Mouse (Mus musculus): ENCODE data around the gene Snx17. TPM values are rescaled to one million over a fixed set of nuclear protein-coding genes. Genes with fewer than 3 reads are reported as not detected.

The Snx17 gene
- 100 to 1,000 TPM in 2 of 3 experiments, 10 to 100 TPM in 1; 96.4 to 122 (median 119) TPM for polyA plus RNA-seq (2017; shearing (Covaris generic))

DNA sequence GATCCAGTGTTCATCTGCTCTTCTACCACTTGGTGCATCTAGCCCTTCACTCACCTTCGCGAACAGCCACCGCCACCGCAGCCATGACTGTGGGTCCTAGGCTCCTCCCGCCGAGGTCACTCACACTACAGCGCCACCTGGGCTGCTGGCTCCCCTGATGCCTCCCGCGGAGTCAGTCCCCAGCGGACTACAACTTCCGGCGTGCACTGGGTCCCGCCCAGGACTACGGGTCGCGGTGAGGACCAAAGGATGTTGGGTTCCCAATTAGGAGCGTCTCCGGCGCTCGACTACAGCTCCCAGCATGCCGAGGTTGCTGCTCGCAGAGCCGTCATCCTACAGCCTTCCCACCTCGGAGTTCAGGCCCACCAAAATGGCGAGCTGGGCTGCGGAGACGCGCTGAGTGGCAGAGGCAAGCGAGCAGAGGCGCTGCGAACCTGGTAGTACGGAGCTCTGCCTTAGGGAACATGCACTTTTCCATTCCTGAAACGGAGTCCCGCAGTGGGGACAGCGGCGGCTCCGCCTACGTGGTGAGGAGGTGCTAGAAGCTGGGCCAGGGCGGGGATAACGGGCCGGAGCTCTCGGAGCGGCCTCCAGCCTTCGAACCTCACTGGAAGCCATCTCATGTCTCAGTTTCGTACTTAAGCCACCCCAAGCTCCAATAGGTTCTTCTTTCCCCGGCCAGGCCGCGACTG lies at the start of gene Snx17, which contains the start of gene Eif2b4:
Gene Snx17 (plus strand): TSS at position 289 of the 692 bp plus-strand sequence.
Gene Eif2b4 (minus strand): TSS at position 492 of the 692 bp plus-strand sequence.
- peak; percentile 92 for ATAC-seq

DNA sequence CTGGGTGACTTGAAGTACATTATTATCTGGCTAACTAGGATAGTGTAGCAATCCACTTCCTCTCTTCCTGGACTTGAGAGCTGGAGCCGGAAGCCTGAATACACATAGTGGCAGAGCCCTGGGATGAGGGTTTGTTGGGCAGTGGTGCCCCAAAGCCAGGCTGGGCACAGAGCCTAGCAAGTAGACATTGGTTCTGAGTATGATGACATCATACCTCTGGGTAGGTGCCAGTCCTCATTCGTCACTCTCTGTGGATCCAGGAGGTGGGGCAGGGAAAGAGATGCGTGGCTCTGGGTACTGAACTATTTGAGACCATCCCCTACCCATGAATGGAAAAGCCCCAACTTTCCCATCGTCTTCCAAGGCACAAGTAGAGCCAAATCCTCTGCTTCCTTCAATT lies 43.2 kb upstream of the Snx17 start:
- ATAC-seq: no peak

DNA sequence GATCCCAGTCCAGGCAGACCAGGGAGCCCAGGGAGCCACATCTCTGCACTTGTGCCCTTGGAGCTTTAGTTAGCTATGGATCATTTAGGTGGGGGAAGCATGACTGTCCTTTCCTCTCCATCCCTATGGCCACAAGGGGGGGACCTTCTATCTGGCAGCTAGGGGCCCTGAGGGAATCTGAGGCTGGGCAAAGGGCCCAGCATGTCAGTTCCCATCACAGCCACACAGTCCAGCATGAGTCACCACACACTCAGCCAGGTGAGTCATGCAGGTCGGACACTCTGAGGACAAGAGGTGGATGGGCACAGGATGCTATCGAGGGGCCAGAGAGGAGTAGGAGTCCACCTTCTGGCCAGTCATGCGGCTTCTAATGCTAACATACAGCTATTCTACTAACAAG lies 41.3 kb upstream of the Snx17 start:
- no peak for ATAC-seq

DNA sequence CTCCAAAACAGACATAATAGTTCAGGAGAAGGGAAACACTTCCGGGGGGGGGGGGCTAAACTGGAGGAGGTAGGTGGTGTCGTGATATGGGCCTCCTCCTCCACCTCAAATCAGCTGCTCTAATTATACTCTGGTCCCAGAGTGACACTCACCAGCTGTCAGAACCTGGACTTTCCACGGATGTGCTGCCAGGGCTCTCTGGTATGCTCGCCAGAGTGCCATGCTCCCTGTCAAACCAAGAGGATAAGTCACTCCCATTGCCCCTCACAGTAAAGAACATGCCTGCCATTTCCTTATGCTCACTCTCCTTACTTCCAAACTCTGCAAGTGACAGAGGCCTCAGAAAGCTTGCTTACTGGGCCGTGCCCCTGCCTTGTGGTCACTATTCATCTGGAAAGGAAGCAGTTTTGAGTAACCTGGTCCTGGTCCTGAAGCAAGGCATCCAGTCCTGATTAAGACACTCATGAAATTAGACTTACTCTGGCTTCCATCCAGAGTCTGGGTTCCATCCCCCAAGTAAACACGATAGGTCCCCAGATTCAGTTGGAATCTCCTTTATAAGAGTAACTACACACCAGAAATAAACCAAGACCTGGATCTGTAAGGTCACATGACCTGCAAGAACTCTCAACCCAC lies 39.4 kb upstream of the Snx17 start:
- ATAC-seq: no peak

DNA sequence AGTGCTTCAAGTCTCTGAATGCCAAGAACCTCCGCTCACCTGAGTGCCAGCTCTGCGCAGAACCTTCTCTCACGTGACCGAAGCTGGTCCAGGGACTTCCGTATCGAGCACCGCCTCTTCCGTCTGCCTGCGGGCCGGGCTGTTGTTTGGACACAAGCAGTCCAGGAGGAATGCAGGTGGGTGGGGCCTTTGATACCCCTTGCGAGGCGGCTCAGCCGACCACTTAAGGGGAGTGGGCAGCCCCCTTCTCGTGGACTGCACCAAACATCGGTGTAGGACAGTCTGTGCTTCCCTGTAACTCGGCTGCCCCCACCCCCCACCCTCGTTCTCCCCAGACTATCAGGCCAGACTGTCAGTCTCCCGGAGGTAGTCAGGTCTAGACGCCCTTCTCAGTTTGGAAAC lies 38.9 kb upstream of the Snx17 start, which contains the start of gene Mpv17:
Gene Mpv17 (minus strand): TSS at position 100 of the 402 bp plus-strand sequence.
- peak; percentile 97 for ATAC-seq

DNA sequence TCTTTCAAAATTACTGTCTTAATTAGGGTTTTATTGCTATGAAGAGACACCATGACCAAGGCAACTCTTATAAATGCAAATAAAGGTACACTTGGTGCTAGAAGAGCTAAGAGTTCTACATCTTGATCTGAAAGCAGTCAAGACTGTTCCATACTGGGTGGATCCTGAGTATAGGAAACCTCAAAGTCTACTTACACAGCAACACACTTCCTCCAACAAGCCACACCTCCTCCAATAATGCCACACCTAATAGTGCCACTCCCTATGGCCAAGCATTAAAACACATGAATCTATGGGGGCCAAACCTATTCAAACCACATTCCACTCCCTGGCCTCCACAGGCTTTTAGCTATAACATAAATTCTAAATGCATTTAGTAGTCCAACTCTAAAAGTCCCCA lies 30.6 kb upstream of the Snx17 start:
- no peak for ATAC-seq

DNA sequence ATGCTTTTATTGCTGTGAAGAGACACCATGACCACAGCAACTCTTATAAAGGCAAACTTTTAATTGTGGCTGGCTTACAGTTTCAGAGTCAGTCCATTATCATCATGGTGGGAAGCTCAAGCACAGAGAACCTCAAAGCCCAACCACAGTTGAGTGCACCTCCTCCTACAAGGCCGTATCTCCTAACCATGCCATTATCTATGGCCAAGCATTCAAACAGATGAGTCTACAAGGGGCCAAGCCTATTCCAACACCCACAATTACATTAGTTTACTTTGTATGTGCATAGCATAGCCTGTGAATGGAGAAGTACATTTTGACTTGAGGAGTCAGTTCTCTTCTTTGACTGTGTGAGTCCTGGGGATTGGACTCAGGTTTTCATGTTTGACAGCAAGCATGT lies 28.1 kb upstream of the Snx17 start:
- no peak for ATAC-seq

DNA sequence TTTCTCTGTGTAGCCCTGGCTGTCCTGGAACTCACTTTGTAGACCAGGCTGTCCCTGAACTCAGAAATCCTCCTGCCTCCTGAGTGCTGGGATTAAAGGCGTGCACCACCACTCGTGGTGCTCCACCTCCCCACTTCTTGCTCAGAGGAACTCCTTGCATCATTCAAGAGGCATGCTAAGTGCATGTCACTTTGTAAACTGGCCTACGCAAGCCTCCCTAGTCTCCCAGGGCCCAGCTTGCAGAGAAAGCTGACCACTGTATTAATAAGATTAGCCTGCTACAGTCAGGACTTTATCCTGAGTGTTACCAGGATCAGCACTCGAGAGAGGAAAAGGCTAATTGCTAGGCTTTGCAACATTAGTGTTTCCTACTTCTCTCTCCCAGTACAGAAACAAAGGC lies 24.4 kb upstream of the Snx17 start:
- no peak for ATAC-seq

DNA sequence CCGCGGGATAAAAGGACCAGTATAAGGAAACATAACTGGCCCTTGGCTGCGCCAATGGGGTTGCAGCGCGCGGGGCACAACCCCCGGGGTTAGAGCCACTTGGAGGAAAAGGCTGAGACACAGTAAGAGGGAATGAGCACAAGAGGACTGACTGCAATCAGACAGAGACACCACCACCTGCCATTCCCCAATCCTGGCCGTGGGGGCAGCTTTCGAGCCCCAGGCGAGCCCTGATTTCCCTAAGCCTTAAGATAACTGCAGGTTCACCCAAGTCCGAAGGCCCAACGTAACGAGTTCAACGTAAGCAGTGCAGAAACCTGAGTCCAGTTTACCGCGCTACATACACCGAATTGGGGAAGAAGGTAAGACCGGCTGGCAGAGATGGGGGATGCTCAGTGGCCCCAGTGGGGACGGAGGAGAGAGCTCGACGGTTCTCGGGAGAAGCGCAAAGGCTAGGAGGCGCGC lies 13.7 kb upstream of the Snx17 start:
- peak; percentile 20 for ATAC-seq

DNA sequence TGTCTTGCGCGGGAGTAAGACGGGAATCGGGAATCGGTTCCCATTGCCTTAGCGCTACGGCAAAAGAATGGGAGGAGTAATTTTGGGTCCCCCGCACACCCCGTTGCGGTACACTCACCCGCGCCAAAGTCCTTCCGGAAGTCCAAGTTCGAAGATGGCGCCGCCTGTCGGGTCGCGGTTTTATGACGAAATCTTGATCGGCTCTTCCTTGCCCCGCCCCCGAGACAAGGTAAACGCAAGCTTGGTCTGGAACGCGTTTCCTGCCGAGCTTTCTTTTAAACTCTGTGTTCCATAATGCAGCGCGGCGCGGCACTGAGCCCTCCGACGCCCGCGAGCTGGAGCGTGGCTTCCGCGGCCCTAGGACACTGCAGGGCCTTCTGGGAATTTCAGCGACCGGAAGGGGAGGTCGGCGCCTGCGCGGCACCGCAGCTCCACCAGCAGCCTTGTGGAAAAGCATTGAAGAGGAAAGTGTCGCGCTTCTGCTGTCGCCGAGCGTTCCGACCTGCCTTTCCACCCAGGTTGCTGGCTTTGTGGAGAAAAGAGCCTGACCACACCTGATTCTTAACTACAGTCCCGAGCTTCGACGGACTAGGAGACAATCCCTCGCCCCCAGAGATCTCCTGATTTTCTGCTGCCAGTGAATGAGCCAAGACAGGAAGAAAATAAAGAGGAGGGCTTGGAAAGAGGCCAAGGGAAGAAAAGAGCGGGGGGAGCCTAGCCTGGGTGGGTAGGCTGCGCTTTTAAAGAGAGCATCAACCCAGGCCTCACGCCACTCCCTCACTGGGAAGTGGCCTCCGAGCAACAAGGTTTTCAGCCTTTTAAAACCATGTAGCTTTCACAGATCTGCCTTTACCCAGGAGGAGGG lies 13.0 kb upstream of the Snx17 start, which contains the start of the genes Gm29609 and Gtf3c2:
Gene Gm29609 (minus strand): TSS at position 146 of the 865 bp plus-strand sequence.
Gene Gtf3c2 (minus strand): TSS at position 379 of the 865 bp plus-strand sequence.
- ATAC-seq: peak; percentile 94

DNA sequence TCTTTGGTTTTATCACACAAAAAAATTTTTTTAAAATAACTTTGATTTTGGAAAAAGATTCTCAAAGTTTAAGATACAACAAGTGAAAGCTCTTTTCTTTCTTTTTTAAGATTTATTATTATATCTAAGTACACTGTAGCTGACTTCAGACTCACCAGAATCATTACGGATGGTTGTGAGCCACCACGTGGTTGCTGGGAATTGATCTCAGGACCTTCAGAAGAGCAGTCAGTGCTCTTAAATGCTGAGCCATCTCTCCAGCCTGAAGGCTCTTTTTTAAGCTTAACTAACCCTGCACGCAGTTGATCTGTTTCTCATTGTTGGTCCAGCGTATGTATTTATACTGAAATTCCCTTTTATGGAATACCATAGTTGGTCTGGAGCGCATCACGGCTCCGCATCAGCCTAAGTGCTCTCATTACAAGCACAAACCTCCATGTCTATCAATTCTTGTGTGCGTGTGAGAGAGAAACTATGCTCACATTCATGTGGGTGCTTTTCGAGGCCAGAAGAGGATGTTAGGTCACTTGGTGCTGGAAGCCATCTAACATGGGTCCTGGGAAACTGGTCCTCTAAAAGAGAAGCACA lies 11.8 kb upstream of the Snx17 start:
- no peak for ATAC-seq

DNA sequence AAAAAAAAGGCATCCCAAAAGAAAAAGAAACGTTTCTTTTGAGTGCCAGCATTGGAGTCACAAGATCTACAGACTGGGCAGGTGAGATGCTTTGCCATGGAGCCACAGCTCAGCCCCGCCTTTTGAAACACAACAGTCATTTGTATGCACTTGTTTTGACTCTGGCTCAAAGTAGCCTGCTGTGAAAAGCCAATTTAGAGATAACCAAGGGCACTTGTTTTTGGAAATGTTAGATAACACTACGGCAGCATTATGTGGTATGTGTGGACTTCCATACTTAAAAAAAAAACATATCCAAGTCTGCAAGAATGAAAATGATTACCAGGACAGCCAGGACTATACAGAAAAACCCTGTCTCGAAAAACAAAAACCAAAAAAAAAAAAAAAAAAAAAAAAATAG lies 9.3 kb upstream of the Snx17 start:
- no peak for ATAC-seq

DNA sequence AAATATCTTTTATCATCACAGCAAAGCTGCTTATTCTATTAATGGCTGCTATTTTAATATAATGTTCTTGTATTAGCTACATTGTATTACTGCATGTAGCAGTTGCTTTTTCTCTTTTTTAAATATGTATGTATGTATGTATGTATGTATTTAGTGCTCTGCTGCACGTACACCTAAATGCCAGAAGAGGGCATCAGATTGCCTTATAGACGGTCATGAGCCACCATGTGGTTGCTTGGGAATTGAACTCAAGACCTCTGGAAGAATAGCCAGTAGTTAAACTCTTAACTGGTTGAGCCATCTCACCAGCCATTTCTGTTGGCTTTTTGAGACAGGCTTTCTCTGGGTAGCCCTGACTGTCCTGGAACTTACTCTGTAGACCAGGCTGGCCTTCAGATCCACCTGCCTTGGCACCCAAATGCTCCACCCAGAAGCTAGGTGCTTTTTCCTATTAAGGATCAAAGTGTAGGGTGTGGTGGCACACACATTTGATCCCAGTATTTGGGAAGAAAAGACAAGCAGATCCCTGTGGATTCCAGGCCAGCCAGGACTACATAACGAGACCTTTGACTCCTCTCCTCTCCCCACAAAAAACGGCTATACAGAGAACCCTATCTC lies 4.7 kb upstream of the Snx17 start:
- ATAC-seq: no peak

DNA sequence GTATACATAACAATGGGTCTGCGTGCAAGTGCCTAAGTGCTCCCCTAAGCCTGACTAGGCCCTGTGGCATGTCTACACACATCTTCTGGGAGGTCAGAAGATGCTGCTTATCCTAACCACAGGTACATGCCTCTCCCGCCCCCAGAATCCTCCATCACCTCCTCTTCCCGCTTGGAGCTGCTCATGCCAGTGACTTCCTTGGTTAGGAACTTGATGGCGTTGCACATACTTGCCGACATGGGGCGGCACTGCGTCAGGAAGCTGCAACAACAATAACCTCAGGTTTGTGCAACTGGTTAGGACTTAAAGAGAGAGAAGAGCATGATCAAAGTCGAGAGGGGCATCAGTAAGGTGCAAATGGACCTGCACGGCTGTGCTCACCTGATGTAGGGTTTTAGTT lies 2.8 kb upstream of the Snx17 start:
- ATAC-seq: no peak

DNA sequence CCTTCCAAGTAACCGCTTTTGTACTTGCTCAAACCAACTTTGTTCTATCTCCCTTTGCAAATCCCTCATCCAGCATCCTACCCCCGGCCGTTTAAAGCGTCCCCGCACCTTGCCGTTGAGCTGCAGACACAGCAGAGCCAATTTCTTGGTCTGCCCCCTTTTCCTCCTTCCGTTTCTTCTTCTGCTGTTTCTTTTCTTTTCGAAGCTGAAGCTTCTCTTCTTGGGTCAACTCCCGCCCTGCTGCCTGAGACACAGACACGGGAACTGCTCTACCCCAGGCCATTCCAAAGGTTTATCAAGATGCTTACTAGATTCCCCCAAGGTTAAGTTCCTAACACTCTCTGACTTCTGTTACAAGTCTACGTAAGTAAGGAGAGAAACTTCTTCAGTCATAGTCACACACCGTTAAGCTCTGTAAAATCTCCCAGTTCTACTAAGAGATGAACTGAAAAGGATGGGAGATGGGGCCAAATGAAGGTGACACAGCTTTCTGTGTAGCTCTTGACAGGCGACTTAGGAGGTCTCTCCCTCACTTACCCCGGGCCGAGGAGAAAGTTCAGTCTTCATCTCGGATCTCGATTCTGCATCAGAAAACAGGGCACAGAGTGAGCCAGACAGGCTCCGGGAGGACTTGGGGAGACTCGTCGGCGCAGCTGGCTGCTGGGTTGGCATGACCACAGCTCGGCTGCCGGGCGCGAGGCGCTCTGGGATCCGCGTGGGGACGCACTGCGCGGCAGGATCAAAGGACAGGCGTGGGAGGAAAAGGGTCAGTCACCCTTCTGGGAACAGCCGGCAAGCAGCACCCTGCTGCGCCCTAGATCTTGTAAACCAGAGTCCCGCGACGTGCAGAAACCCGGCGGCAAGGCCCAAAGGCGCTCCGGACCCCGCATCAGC lies 735 bp upstream of the Snx17 start:
- ATAC-seq: peak; percentile 9

DNA sequence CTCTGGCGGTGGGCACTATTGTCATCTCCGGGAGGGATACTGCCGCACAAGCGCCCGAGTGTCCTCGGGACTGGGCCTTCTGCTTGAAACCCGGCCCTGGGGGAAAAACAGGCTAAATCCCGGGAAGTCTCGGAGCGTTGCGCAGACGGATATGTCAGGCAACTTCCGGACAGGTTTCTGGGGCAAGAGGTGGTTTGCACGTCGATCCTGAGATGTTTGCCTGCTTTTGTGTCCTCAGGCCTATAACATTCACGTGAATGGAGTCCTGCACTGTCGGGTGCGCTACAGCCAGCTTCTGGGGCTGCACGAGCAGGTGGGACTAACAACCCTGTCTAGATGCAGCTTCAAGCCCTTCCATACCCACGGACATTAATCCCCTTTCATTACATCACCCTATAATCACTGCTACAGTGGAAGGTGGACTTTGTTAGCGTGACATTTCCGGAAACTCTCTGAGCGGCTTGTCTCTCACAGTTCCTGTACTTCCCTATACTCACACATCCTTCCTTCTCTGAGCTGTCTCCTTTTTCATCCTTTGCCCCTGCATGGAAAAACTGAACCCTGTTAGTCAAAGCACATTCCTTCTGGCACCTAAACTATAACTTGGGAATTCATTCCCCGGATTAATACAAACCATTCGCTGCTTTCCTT lies 729 bp downstream of the Snx17 start:
- no peak for ATAC-seq

DNA sequence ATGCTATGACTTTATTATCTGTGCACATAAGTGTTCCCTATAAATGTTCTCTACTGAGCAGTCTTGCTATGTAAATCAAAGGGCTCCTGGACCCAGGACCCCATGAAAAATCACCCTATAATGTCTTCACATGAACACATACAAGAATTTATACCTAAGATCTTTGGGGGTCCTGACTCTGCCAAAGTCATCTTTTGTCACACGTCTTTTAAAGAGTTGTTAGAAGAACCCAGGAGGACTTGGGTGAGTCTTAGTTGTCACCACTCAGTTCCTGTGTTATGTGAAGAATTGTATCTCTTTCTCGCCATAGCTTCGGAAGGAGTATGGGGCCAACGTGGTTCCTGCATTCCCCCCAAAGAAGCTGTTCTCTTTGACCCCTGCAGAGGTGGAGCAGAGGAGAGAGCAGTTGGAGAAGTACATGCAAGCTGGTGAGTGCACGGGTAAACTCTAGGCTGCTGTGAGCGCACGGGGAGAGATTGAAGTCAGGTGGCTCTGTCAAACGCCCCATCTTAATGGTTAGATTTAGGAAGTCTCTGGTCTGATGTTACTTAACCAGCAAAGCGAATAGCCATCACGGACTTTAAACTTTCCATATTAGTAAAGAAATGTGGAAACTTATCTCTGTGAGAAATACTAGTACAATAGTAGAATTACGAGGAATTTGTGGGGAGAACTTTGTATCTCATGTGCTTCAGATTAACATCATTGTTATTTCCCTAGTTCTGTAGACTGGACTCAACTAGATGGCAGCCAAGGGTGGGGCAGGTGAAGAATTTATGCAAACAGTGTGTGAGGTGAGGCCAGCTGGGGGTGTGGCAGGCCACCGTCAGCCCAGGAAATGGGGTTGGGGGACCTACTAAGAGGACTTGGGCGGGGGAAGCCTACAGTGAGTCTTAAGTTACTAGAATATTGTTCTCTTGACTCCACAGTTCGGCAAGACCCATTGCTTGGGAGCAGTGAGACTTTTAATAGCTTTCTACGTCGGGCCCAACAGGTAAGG lies 1.8 kb downstream of the Snx17 start:
- no peak for ATAC-seq

DNA sequence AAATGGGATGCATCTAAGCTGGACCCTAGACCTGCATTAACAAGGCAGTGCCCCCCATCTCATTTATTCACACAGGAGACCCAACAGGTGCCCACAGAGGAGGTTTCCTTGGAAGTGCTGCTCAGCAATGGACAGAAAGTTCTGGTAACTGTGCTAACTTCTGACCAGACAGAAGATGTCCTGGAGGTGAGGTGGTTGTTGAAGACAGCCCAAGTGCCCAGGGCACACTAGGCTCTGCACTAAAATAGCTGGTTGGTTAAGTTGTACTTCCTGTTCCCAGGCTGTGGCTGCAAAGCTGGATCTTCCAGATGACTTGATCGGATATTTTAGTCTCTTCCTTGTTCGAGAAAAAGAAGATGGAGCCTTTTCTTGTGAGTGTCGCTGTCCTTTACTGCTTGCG lies 2.6 kb downstream of the Snx17 start:
- no peak for ATAC-seq

DNA sequence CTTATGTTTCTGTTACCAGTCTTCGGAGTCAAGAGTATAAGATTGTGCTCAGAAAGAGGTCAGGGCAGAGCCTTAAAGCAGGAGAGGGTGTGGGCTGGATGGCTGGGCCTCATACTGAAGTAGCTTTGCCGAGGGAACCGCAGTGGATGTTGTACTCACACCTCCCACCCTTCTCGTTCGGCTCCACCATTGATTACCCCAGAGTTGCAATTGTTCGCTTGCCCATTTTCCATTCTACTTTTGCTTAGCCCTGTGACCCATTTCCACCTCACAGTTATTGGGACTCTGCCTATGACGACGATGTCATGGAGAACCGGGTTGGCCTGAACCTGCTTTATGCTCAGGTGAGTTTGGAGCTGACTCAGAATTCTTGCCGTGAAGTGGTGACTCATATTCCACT lies 3.2 kb downstream of the Snx17 start:
- ATAC-seq: no peak

All from inflammation-experienced regulatory T-cells, adult 6 months (primary cell).